Mouse (Mus musculus): ENCODE data around the gene Zfp462.

- no peak for TF ChIP-seq EP300 (IDR thresholded peaks at IDR 0.05; ENCODE audit: insufficient read depth, low read depth, low read length)
- TF ChIP-seq CTCF (IDR thresholded peaks at IDR 0.05): no peak
These were observed 43.1 kb downstream of the Zfp462 start for GRCm38 (mm10) chr4:54987926-54988325.
